Mouse (Mus musculus): Measurements from ENCODE around the gene BC003965. TPM values are rescaled to one million over a fixed set of nuclear protein-coding genes. Genes with fewer than 3 reads are reported as not detected.

Gene BC003965
- 8.0 and 10.1 TPM in 2 replicates for polyA plus RNA-seq (2012; rRNA removed)

GRCm38 (mm10) chr17:25184129-25184691 is at the start of gene BC003965:
Gene BC003965 (plus strand): TSS chr17:25184554.

GRCm38 (mm10) chr17:25162161-25162560 is 22.2 kb upstream of the BC003965 start, which contains the start of gene Ccdc154:
Gene Ccdc154 (plus strand): TSS chr17:25162461.

GRCm38 (mm10) chr17:25175411-25175810 is 8.9 kb upstream of the BC003965 start, which contains the start of gene Gm38655:
Gene Gm38655 (minus strand): TSS chr17:25175471.

GRCm38 (mm10) chr17:25188150-25189031 is 4.0 kb downstream of the BC003965 start, which contains the start of gene Unkl:
Gene Unkl (plus strand): TSS chr17:25188397.

Other genes starting within 250 kb of the BC003965 start
- 31.3 and 37.0 TPM in 2 replicates for gene Mapk8ip3, start 247.6 kb upstream of the BC003965 start, polyA plus RNA-seq (2012; rRNA removed)
- gene Jpt2, start 223.9 kb upstream of the BC003965 start, polyA plus RNA-seq (2012; rRNA removed), result 2.4 and 3.6 TPM in 2 replicates
- gene Cramp1l, start 168.8 kb upstream of the BC003965 start, polyA plus RNA-seq (2012; rRNA removed), result 2.9 and 4.7 TPM in 2 replicates
- 2.1 and 2.7 TPM in 2 replicates for gene Ift140, start 168.5 kb upstream of the BC003965 start, polyA plus RNA-seq (2012; rRNA removed)
- gene Tmem204, start 101.0 kb upstream of the BC003965 start, polyA plus RNA-seq (2012; rRNA removed), result 17.1 and 18.2 TPM in 2 replicates
- 7.1 and 7.3 TPM in 2 replicates for gene Telo2, start 68.6 kb upstream of the BC003965 start, polyA plus RNA-seq (2012; rRNA removed)
- gene Ptx4, start 63.8 kb upstream of the BC003965 start, polyA plus RNA-seq (2012; rRNA removed), result not detected in 2 replicates
- gene Clcn7, start 51.2 kb upstream of the BC003965 start, polyA plus RNA-seq (2012; rRNA removed), result 12.3 and 13.1 TPM in 2 replicates
- 0.08 and 0.13 TPM in 2 replicates for gene Ccdc154, start 22.1 kb upstream of the BC003965 start, polyA plus RNA-seq (2012; rRNA removed)
- 3.6 TPM in 2 replicates for gene Gm38655, start 9.1 kb upstream of the BC003965 start, polyA plus RNA-seq (2012; rRNA removed)
- gene Unkl, start 3.8 kb downstream of the BC003965 start, polyA plus RNA-seq (2012; rRNA removed), result 8.7 and 10.6 TPM in 2 replicates
- 15.3 and 17.3 TPM in 2 replicates for gene Gnptg, start 55.6 kb downstream of the BC003965 start, polyA plus RNA-seq (2012; rRNA removed)
- 7.8 and 11.4 TPM in 2 replicates for gene Tsr3, start 55.6 kb downstream of the BC003965 start, polyA plus RNA-seq (2012; rRNA removed)
- 5.8 and 9.5 TPM in 2 replicates for gene Baiap3, start 71.8 kb downstream of the BC003965 start, polyA plus RNA-seq (2012; rRNA removed)
- gene Ube2i, start 90.1 kb downstream of the BC003965 start, polyA plus RNA-seq (2012; rRNA removed), result 37.9 and 44.5 TPM in 2 replicates
- 0.10 TPM in 1 of 2 replicates, not detected in the other for gene Prss34, start 113.8 kb downstream of the BC003965 start, polyA plus RNA-seq (2012; rRNA removed)
- 0.06 and 0.09 TPM in 2 replicates for gene Prss28, start 124.1 kb downstream of the BC003965 start, polyA plus RNA-seq (2012; rRNA removed)
- gene Prss29, start 134.1 kb downstream of the BC003965 start, polyA plus RNA-seq (2012; rRNA removed), result not detected in 2 replicates
- gene Tpsab1, start 161.0 kb downstream of the BC003965 start, polyA plus RNA-seq (2012; rRNA removed), result 6.2 and 33.9 TPM in 2 replicates
- gene Tpsb2, start 181.8 kb downstream of the BC003965 start, polyA plus RNA-seq (2012; rRNA removed), result 17.3 and 32.1 TPM in 2 replicates
- gene Tpsg1, start 184.7 kb downstream of the BC003965 start, polyA plus RNA-seq (2012; rRNA removed), result 1.5 and 2.3 TPM in 2 replicates
- gene Cacna1h, start 249.2 kb downstream of the BC003965 start, polyA plus RNA-seq (2012; rRNA removed), result 13.5 and 16.6 TPM in 2 replicates